Mouse (Mus musculus): ENCODE data around the gene Lin52.

- TF ChIP-seq CTCF (IDR thresholded peaks at IDR 0.05; ENCODE audit: borderline replicate concordance, extremely low read depth, insufficient read depth, insufficient read length) (no peak), POLR2A (IDR thresholded peaks at IDR 0.05; ENCODE audit: borderline replicate concordance, extremely low read depth, insufficient read depth, insufficient read length, poor library complexity, severe bottlenecking) (no peak)
These were observed 49.5 kb downstream of the Lin52 start for GRCm38 (mm10) chr12:84500528-84501263.
